Mouse (Mus musculus): Measurements from ENCODE around the gene Bsx. TPM values are rescaled to one million over a fixed set of nuclear protein-coding genes. Genes with fewer than 3 reads are reported as not detected.

Gene Bsx
- polyA plus RNA-seq, 1 experiment from 2014 or later, result 0.14 TPM

GRCm38 (mm10) chr9:40908411-40908810 lies 34.5 kb downstream of the Bsx start:
- Histone ChIP-seq H3K9ac (replicated peaks; ENCODE audit: low read length) (no peak overlapping the region), H3K4me2 (ENCODE audit: low read depth, low read length) (no peak overlapping the region), H3K4me3 (ENCODE audit: low read depth, low read length) (no peak overlapping the region), H3K36me3 (replicated peaks; ENCODE audit: control insufficient read depth, insufficient read depth, low read depth, low read length) (no peaks in the 10 kb centered on the region), H3K27me3 (ENCODE audit: control insufficient read depth, insufficient read depth, low read length) (no peaks in the 10 kb centered on the region), H3K4me1 (ENCODE audit: control insufficient read depth, insufficient read depth, low read length) (no peaks in the 10 kb centered on the region), H3K27ac (replicated peaks; ENCODE audit: low read depth, low read length) (no peak overlapping the region), H3K9me3 (replicated peaks; ENCODE audit: control insufficient read depth, low read length) (no peaks in the 10 kb centered on the region)
- WGBS, result 65% methylated on average over 8 of the region's 8 CpGs
- DNase-seq (ENCODE audit: low spot score) (no peak), ATAC-seq (replicated peaks; ENCODE audit: insufficient number of reproducible peaks, low FRiP score, low TSS enrichment, low read depth) (no peak)

GRCm38 (mm10) chr9:40908915-40909314 lies 35.0 kb downstream of the Bsx start:
- Histone ChIP-seq H3K36me3 (replicated peaks; ENCODE audit: control insufficient read depth, insufficient read depth, low read depth, low read length) (no peaks in the 10 kb centered on the region), H3K9me3 (replicated peaks; ENCODE audit: control insufficient read depth, low read length) (no peaks in the 10 kb centered on the region), H3K4me1 (ENCODE audit: control insufficient read depth, insufficient read depth, low read length) (no peaks in the 10 kb centered on the region), H3K9ac (replicated peaks; ENCODE audit: low read length) (no peak overlapping the region), H3K4me3 (ENCODE audit: low read depth, low read length) (no peak overlapping the region), H3K27me3 (ENCODE audit: control insufficient read depth, insufficient read depth, low read length) (no peaks in the 10 kb centered on the region), H3K27ac (replicated peaks; ENCODE audit: low read depth, low read length) (no peak overlapping the region), H3K4me2 (ENCODE audit: low read depth, low read length) (no peak overlapping the region)
- ATAC-seq (replicated peaks; ENCODE audit: insufficient number of reproducible peaks, low FRiP score, low TSS enrichment, low read depth), result no peak
- 50% methylated on average over 7 of the region's 7 CpGs for WGBS
- no peak for DNase-seq (ENCODE audit: low spot score)

- no peak for ATAC-seq (replicated peaks; ENCODE audit: insufficient number of reproducible peaks, low FRiP score, low TSS enrichment, low read depth)
- no peak overlapping the region for H3K4me3 ChIP-seq (ENCODE audit: low read depth, low read length)
- H3K4me1 ChIP-seq (ENCODE audit: control insufficient read depth, insufficient read depth, low read length), result no peaks in the 10 kb centered on the region
- no peaks in the 10 kb centered on the region for H3K9me3 ChIP-seq (replicated peaks; ENCODE audit: control insufficient read depth, low read length)
- H3K27ac ChIP-seq (replicated peaks; ENCODE audit: low read depth, low read length), result no peak overlapping the region
- H3K27me3 ChIP-seq (ENCODE audit: control insufficient read depth, insufficient read depth, low read length), result no peaks in the 10 kb centered on the region
- DNase-seq (ENCODE audit: low spot score), result peak; percentile 40
- no peak overlapping the region for H3K4me2 ChIP-seq (ENCODE audit: low read depth, low read length)
- H3K9ac ChIP-seq (replicated peaks; ENCODE audit: low read length), result no peak overlapping the region
- H3K36me3 ChIP-seq (replicated peaks; ENCODE audit: control insufficient read depth, insufficient read depth, low read depth, low read length), result no peaks in the 10 kb centered on the region
- 26% methylated on average over 12 of the region's 12 CpGs for WGBS
Observed at GRCm38 (mm10) chr9:40917871-40918613, 44.1 kb downstream of the Bsx start.

- Histone ChIP-seq H3K27me3 (ENCODE audit: control insufficient read depth, insufficient read depth, low read length) (no peaks in the 10 kb centered on the region), H3K4me1 (ENCODE audit: control insufficient read depth, insufficient read depth, low read length) (no peaks in the 10 kb centered on the region), H3K4me2 (ENCODE audit: low read depth, low read length) (no peak overlapping the region), H3K36me3 (replicated peaks; ENCODE audit: control insufficient read depth, insufficient read depth, low read depth, low read length) (no peaks in the 10 kb centered on the region), H3K27ac (replicated peaks; ENCODE audit: low read depth, low read length) (no peak overlapping the region), H3K9ac (replicated peaks; ENCODE audit: low read length) (no peak overlapping the region), H3K9me3 (replicated peaks; ENCODE audit: control insufficient read depth, low read length) (no peaks in the 10 kb centered on the region), H3K4me3 (ENCODE audit: low read depth, low read length) (no peak overlapping the region)
- ATAC-seq (replicated peaks; ENCODE audit: insufficient number of reproducible peaks, low FRiP score, low TSS enrichment, low read depth), result no peak
- peak; percentile 17 for DNase-seq (ENCODE audit: low spot score)
- WGBS, result 77% methylated on average over 17 of the region's 17 CpGs
Observed at GRCm38 (mm10) chr9:40927351-40927980, 53.5 kb downstream of the Bsx start.

Other genes with a start within 250 kb of the Bsx start
- not detected in 2 replicates for gene Gm21915, start 203.5 kb upstream of the Bsx start, polyA plus RNA-seq (2014; fragmentation: Nextera tagmentation; extraction: Ambion mirVana)
- 59.8 and 72.3 TPM in 2 replicates for gene Clmp, start 188.2 kb upstream of the Bsx start, polyA plus RNA-seq (2014; fragmentation: Nextera tagmentation; extraction: Ambion mirVana)
- 4,013 and 4,203 TPM in 2 replicates for gene Hspa8, start 73.1 kb upstream of the Bsx start, polyA plus RNA-seq (2014; fragmentation: Nextera tagmentation; extraction: Ambion mirVana)
- gene Jhy, start 90.0 kb downstream of the Bsx start, polyA plus RNA-seq (2014; fragmentation: Nextera tagmentation; extraction: Ambion mirVana), result 0.38 and 0.45 TPM in 2 replicates
- gene Crtam, start 130.5 kb downstream of the Bsx start, polyA plus RNA-seq (2014; fragmentation: Nextera tagmentation; extraction: Ambion mirVana), result 0.32 TPM in 1 of 2 replicates, not detected in the other